Mouse (Mus musculus): ENCODE data around the gene Agbl3.

Agbl3 gene

GRCm38 (mm10) chr6:34906125-34906524, 125.9 kb downstream of the Agbl3 start:
- in situ Hi-C loops (cut with MboI, MseI), result no loop called here

DNA sequence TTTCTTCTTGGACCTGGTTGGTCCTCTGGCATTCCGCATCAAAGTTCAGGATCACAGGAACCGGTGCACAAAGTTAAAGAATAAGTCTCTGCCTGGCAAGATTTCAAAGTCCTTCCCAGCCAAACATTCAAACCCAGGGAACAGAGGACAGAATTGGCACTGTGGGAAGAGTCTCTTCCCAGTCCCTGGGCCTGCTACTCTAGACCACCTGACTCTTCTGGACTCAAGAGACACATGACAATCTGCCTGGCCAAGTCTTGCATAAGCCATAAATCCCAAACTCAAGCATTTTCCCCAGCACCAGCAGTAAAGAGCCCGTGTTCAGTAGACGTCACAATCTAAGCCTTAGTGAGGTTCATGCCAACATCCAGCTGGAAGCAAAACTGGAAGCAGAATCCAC, 126.4 kb downstream of the Agbl3 start:
- in situ Hi-C loops (cut with MboI, MseI), result no loop called here

- in situ Hi-C loops (cut with MboI, MseI), result no loop called here
These were observed 126.9 kb downstream of the Agbl3 start for GRCm38 (mm10) chr6:34907121-34907614.

GRCm38 (mm10) chr6:34907696-34908260, 127.5 kb downstream of the Agbl3 start:
- in situ Hi-C loops (cut with MboI, MseI), result no loop called here
